Mouse (Mus musculus) brain, embryonic 14.5 days (tissue): ENCODE measurements at regions not wholly inside any gene's neighbourhood (a gene's known extent, or its start where the extent isn't known, plus 50 kb on each side); places are given as distances from the start of the nearest gene placed in this dataset.

Source experiments
- CTCF ChIP-seq: fragments of 200-500 bp; IDR thresholded peaks from 2 replicates; pipeline ENCODE4 v1.5.1; 2012; ENCODE audit warnings: inconsistent platforms, mild to moderate bottlenecking, moderate library complexity, borderline replicate concordance; ENCODE audit not compliant: insufficient read depth, insufficient read length; ENCODE audit errors: extremely low read depth
- POLR2A ChIP-seq: fragments of 200-500 bp; IDR thresholded peaks from 2 replicates; pipeline ENCODE4 v1.6.1; 2012; ENCODE audit warnings: mild to moderate bottlenecking, inconsistent platforms, borderline replicate concordance; ENCODE audit not compliant: poor library complexity, insufficient read depth, insufficient read length, severe bottlenecking; ENCODE audit errors: extremely low read depth

DNA sequence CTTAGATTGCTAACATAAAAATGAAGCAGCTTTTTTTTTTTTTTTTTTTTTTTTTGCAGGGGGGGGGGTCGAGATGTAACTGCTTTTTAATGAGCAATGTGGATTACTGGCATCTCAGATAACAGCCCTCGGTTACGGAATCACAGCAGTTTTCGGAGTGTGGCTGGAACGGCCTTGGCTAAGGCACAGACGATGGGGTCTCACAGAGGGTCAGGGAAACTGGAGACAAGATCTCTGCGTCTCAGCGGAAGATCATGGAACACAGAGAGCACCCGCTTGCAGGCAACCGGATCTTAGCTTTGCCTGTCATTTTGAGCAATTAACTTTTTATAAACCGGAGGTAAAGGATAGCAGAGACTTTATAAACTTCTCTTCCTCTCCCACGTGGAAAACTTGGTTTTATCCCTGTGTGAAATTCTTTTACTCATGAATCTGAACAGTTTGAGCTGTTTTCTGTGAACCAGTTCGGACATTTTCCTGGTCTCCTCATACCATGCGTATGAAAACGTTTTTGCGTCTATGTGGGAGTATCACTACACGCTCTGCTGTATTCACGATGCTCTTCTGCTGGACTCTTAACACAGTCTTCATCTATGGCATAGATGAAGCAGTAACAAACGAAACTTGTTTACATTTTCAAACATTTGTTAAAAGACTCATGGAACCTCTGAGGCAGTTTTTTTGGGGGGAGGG is 118.5 kb downstream of the Anapc10 start:
- no peak for TF ChIP-seq CTCF
- TF ChIP-seq POLR2A = no peak
